Mouse (Mus musculus) liver, embryonic 14.5 days (tissue): ENCODE results near the gene Tnfrsf9.

Source experiments
- CTCF ChIP-seq: IDR thresholded peaks from 2 replicates; pipeline ENCODE4 v1.5.1; 2016; ENCODE audit warnings: antibody characterized with exemption, low read depth, control low read depth
- EP300 ChIP-seq: IDR thresholded peaks from 2 replicates; pipeline ENCODE4 v1.6.1; 2016; ENCODE audit warnings: antibody characterized with exemption, low read depth

DNA sequence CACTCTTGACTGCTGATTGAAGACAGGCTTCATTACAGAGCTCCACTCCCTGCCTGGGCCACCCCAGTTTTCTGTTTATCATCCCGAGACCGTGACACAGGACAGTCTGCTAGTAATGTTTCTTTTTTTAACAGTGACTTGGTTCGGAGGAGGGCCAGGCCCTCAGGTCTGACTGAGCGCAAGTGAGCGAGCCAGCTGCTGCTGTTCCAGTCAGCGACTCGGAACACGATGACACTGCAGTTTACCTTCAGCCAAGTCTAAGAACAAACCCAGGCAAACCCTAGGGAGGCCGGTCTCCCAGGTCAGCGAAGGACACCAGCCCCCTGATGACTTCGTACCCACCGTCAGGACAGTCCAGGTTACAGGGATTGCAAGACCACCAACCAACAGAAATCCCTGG lies 12.3 kb upstream of the Tnfrsf9 start:
- no peak for TF ChIP-seq CTCF
- TF ChIP-seq EP300: no peak
